Mouse (Mus musculus): Measurements from ENCODE around the gene Cercam. TPM values are rescaled to one million over a fixed set of nuclear protein-coding genes. Genes with fewer than 3 reads are reported as not detected.

The Cercam gene
- 15.0 and 16.3 TPM in 2 replicates for polyA plus RNA-seq (2016; fragmentation: Nextera tagmentation; extraction: Ambion mirVana)

GRCm38 (mm10) chr2:29868949-29869645 lies at the start of gene Cercam:
TSS of gene Cercam (plus strand) at chr2:29869164.
- Histone ChIP-seq H3K9me3 (no peaks in the 10 kb centered on the region), H3K27me3 (ENCODE audit: poor library complexity, severe bottlenecking) (peaks cover 54% of the 10 kb centered on the region), H3K27ac (peak within 1 kb of the TSS; percentile 87), H3K4me1 (peaks cover 26% of the 10 kb centered on the region), H3K4me3 (peak within 1 kb of the TSS; percentile 68), H3K36me3 (replicated peaks) (no peaks in the 10 kb centered on the region; the same call in 1 of the 2 replicates)
- WGBS = under 1% methylated on average over 43 of the region's 44 CpGs
- DNase-seq (ENCODE audit: extremely low spot score, low spot score) = peak; percentile 90

- peak overlapping the region; percentile 47 for H3K4me3 ChIP-seq
- no peak for DNase-seq (ENCODE audit: extremely low spot score, low spot score)
These were observed 49.6 kb upstream of the Cercam start for GRCm38 (mm10) chr2:29819363-29819762.

GRCm38 (mm10) chr2:29820025-29820817 lies 48.7 kb upstream of the Cercam start, which contains the start of gene Urm1:
TSS of gene Urm1 (plus strand) at chr2:29820075.
- Histone ChIP-seq H3K36me3 (replicated peaks) (peaks cover 10% of the 10 kb centered on the region), H3K9me3 (no peaks in the 10 kb centered on the region)
- 1% methylated on average over 35 of the region's 35 CpGs for WGBS

More at GRCm38 (mm10) chr2:29819363-29819762, 49.6 kb upstream of the Cercam start:
- Histone ChIP-seq H3K4me1 (peaks cover 38% of the 10 kb centered on the region), H3K27ac (peak overlapping the region; percentile 86; the same call in 1 of the 2 replicates), H3K27me3 (ENCODE audit: poor library complexity, severe bottlenecking) (peaks cover 70% of the 10 kb centered on the region), H3K9me3 (no peaks in the 10 kb centered on the region), H3K36me3 (replicated peaks) (peaks cover 18% of the 10 kb centered on the region)
- WGBS = 13% methylated on average over 2 of the region's 2 CpGs

GRCm38 (mm10) chr2:29826318-29826925 lies 42.5 kb upstream of the Cercam start:
- peaks cover 25% of the 10 kb centered on the region for H3K27me3 ChIP-seq (ENCODE audit: poor library complexity, severe bottlenecking)
- WGBS = 25% methylated on average over 11 of the region's 11 CpGs
- peak overlapping the region; percentile 90 for H3K27ac ChIP-seq
- no peaks in the 10 kb centered on the region for H3K9me3 ChIP-seq
- H3K36me3 ChIP-seq (replicated peaks) = no peaks in the 10 kb centered on the region
- peaks cover 21% of the 10 kb centered on the region for H3K4me1 ChIP-seq
- peak overlapping the region; percentile 89 for H3K4me3 ChIP-seq
- no peak for DNase-seq (ENCODE audit: extremely low spot score, low spot score)

More at GRCm38 (mm10) chr2:29820025-29820817, 48.7 kb upstream of the Cercam start, which contains the start of gene Urm1:
- peaks cover 62% of the 10 kb centered on the region for H3K27me3 ChIP-seq (ENCODE audit: poor library complexity, severe bottlenecking)
- peak; percentile 93 for DNase-seq (ENCODE audit: extremely low spot score, low spot score)
- peak within 1 kb of the TSS; percentile 86 for H3K27ac ChIP-seq
- H3K4me3 ChIP-seq = peak within 1 kb of the TSS; percentile 47
- H3K4me1 ChIP-seq = peaks cover 38% of the 10 kb centered on the region

GRCm38 (mm10) chr2:29826926-29827708 lies 41.8 kb upstream of the Cercam start:
- Histone ChIP-seq H3K27ac (peak overlapping the region; percentile 90), H3K4me1 (peaks cover 21% of the 10 kb centered on the region), H3K4me3 (peak overlapping the region; percentile 89), H3K36me3 (replicated peaks) (peaks cover 4% of the 10 kb centered on the region; the same call in 1 of the 2 replicates), H3K27me3 (ENCODE audit: poor library complexity, severe bottlenecking) (peaks cover 25% of the 10 kb centered on the region), H3K9me3 (no peaks in the 10 kb centered on the region)
- under 1% methylated on average over 48 of the region's 48 CpGs for WGBS
- peak; percentile 97 for DNase-seq (ENCODE audit: extremely low spot score, low spot score)

GRCm38 (mm10) chr2:29827709-29828024 lies 41.3 kb upstream of the Cercam start:
- Histone ChIP-seq H3K27me3 (ENCODE audit: poor library complexity, severe bottlenecking) (peaks cover 23% of the 10 kb centered on the region), H3K9me3 (no peaks in the 10 kb centered on the region), H3K27ac (peak overlapping the region; percentile 90), H3K4me1 (peaks cover 21% of the 10 kb centered on the region), H3K4me3 (peak overlapping the region; percentile 89), H3K36me3 (replicated peaks) (peaks cover 6% of the 10 kb centered on the region)
- 5% methylated on average over 12 of the region's 12 CpGs for WGBS
- no peak for DNase-seq (ENCODE audit: extremely low spot score, low spot score)

- WGBS = 97% methylated on average over 4 of the region's 4 CpGs
- Histone ChIP-seq H3K36me3 (replicated peaks) (peaks cover 31% of the 10 kb centered on the region), H3K4me3 (no peak overlapping the region), H3K27me3 (ENCODE audit: poor library complexity, severe bottlenecking) (peaks cover 52% of the 10 kb centered on the region), H3K27ac (no peak overlapping the region), H3K9me3 (no peaks in the 10 kb centered on the region), H3K4me1 (peaks cover 35% of the 10 kb centered on the region)
- DNase-seq (ENCODE audit: extremely low spot score, low spot score) = no peak
These were observed 37.9 kb upstream of the Cercam start for GRCm38 (mm10) chr2:29831106-29831505.

GRCm38 (mm10) chr2:29833796-29834195 lies 35.2 kb upstream of the Cercam start:
- no peak overlapping the region for H3K27ac ChIP-seq
- H3K4me1 ChIP-seq = peaks cover 25% of the 10 kb centered on the region
- peaks cover 79% of the 10 kb centered on the region for H3K27me3 ChIP-seq (ENCODE audit: poor library complexity, severe bottlenecking)
- peaks cover 51% of the 10 kb centered on the region for H3K36me3 ChIP-seq (replicated peaks)
- 95% methylated on average over 5 of the region's 5 CpGs for WGBS
- H3K9me3 ChIP-seq = no peaks in the 10 kb centered on the region
- DNase-seq (ENCODE audit: extremely low spot score, low spot score) = no peak
- no peak overlapping the region for H3K4me3 ChIP-seq

- peaks cover 63% of the 10 kb centered on the region for H3K36me3 ChIP-seq (replicated peaks)
- H3K4me3 ChIP-seq = no peak overlapping the region
- H3K27ac ChIP-seq = peak overlapping the region; percentile 45; the same call in 1 of the 2 replicates
- no peak for DNase-seq (ENCODE audit: extremely low spot score, low spot score)
- H3K27me3 ChIP-seq (ENCODE audit: poor library complexity, severe bottlenecking) = peaks cover 95% of the 10 kb centered on the region
- 20% methylated on average over 2 of the region's 2 CpGs for WGBS
- no peaks in the 10 kb centered on the region for H3K9me3 ChIP-seq
- peaks cover 39% of the 10 kb centered on the region for H3K4me1 ChIP-seq
These were observed 33.5 kb upstream of the Cercam start for GRCm38 (mm10) chr2:29835391-29835899.

GRCm38 (mm10) chr2:29839460-29839859 lies 29.5 kb upstream of the Cercam start:
- H3K4me1 ChIP-seq = peaks cover 58% of the 10 kb centered on the region

GRCm38 (mm10) chr2:29843231-29844105 lies 25.5 kb upstream of the Cercam start:
- 58% methylated on average over 9 of the region's 9 CpGs for WGBS
- DNase-seq (ENCODE audit: extremely low spot score, low spot score) = no peak
- no peak overlapping the region for H3K27ac ChIP-seq
- no peak overlapping the region for H3K4me3 ChIP-seq
- peaks cover 53% of the 10 kb centered on the region for H3K36me3 ChIP-seq (replicated peaks)
- H3K27me3 ChIP-seq (ENCODE audit: poor library complexity, severe bottlenecking) = peaks cover 100% of the 10 kb centered on the region
- no peaks in the 10 kb centered on the region for H3K9me3 ChIP-seq
- peaks cover 67% of the 10 kb centered on the region for H3K4me1 ChIP-seq

More at GRCm38 (mm10) chr2:29839460-29839859, 29.5 kb upstream of the Cercam start:
- DNase-seq (ENCODE audit: extremely low spot score, low spot score) = no peak
- no peak overlapping the region; the same call in 1 of the 2 replicates for H3K27ac ChIP-seq
- H3K9me3 ChIP-seq = no peaks in the 10 kb centered on the region
- H3K27me3 ChIP-seq (ENCODE audit: poor library complexity, severe bottlenecking) = peaks cover 100% of the 10 kb centered on the region
- peaks cover 79% of the 10 kb centered on the region for H3K36me3 ChIP-seq (replicated peaks)
- no peak overlapping the region for H3K4me3 ChIP-seq
- 56% methylated on average over 4 of the region's 4 CpGs for WGBS

All from forebrain, embryonic 10.5 days (tissue).